Mouse (Mus musculus): Measurements from ENCODE around the gene Krt8.

DNA sequence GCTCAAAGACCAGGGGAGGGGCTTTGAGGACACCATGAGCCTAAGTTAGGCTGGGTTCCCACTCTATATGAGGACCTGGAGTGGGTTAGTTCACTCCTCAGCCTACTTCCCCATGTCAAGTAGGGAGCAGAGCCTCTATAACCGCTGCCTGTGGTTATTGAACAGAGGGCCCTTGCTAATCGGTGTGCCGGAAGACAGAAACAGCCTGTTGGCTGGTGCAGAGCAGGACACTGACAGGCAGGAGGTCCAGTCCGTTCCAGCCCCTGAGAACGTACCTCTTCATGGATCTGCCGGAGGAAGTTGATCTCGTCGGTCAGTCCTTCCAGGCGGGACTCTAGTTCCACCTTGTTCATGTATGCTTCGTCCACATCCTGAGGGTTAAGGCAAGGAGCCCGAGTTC, 5.1 kb downstream of the Krt8 start:
- TF ChIP-seq POLR2A (IDR thresholded peaks at IDR 0.05; ENCODE audit: control insufficient read depth in 1 of 2, insufficient read depth in 1 of 2, low read depth in 1 of 2, low read length in 2 of 2, poor library complexity in 1 of 2) (no peak), MYB (IDR thresholded peaks at IDR 0.05; ENCODE audit: low read depth, low read length) (no peak), EP300 (IDR thresholded peaks at IDR 0.05; ENCODE audit: low read depth in 1 of 2, low read length in 2 of 2) (peak in 1 of 2 experiments; percentile 21; a peak in 2 of 4 replicates), MAX (IDR thresholded peaks at IDR 0.05; ENCODE audit: low read length) (no peak), SMC3 (IDR thresholded peaks at IDR 0.05; ENCODE audit: low read depth, low read length) (no peak), ELF1 (IDR thresholded peaks at IDR 0.05; ENCODE audit: low read depth, low read length) (no peak), POLR2AphosphoS2 (IDR thresholded peaks at IDR 0.05; ENCODE audit: low read length) (no peak), ETS1 (IDR thresholded peaks at IDR 0.05; ENCODE audit: low read depth, low read length) (no peak), ZKSCAN1 (IDR thresholded peaks at IDR 0.05; ENCODE audit: low read depth, low read length) (no peak)

Data from MEL (cell line).